Mouse (Mus musculus): ENCODE results near the gene Med12l.

GRCm38 (mm10) chr3:59025193-59025535 lies 19.5 kb downstream of the Med12l start:
- TF ChIP-seq CTCF (IDR thresholded peaks at IDR 0.05; ENCODE audit: low read depth) = no peak
- no peak for TF ChIP-seq EP300 (IDR thresholded peaks at IDR 0.05; ENCODE audit: low read depth)
